Mouse (Mus musculus) mouse trophoblast stem cell (cell line): ENCODE measurements around the gene Cdkl1.

Source experiments
- in situ Hi-C, 2 experiments: fragments of 300-500 bp; cut with MseI, MboI; formaldehyde crosslinking; loops; 2 replicates in 1 of 2; 3 replicates in 1 of 2; pipeline ENCODE4 v1.15.1; 2025

The Cdkl1 gene

GRCm38 (mm10) chr12:69790530-69791505 is at the start of gene Cdkl1:
Gene Cdkl1 (minus strand): TSS chr12:69791267.
- in situ Hi-C loops: no loop called here

GRCm38 (mm10) chr12:69838376-69838775 is 47.3 kb upstream of the Cdkl1 start:
- in situ Hi-C loops: no loop called here

GRCm38 (mm10) chr12:69833982-69834604 is 43.0 kb upstream of the Cdkl1 start:
- in situ Hi-C loops: no loop called here

- in situ Hi-C loops: no loop called here
Measured at GRCm38 (mm10) chr12:69831239-69831910, 40.3 kb upstream of the Cdkl1 start.

GRCm38 (mm10) chr12:69828214-69828613 is 37.1 kb upstream of the Cdkl1 start:
- in situ Hi-C loops: no loop called here

GRCm38 (mm10) chr12:69824881-69825597 is 34.0 kb upstream of the Cdkl1 start:
- in situ Hi-C loops: no loop called here

- in situ Hi-C loops: no loop called here
Measured at GRCm38 (mm10) chr12:69814272-69814671, 23.2 kb upstream of the Cdkl1 start.

- in situ Hi-C loops: no loop called here
Measured at GRCm38 (mm10) chr12:69813596-69813995, 22.5 kb upstream of the Cdkl1 start.

- in situ Hi-C loops: no loop called here
Measured at GRCm38 (mm10) chr12:69812986-69813385, 21.9 kb upstream of the Cdkl1 start.

- in situ Hi-C loops: no loop called here
Measured at GRCm38 (mm10) chr12:69811976-69812375, 20.9 kb upstream of the Cdkl1 start.

GRCm38 (mm10) chr12:69809439-69809838 is 18.4 kb upstream of the Cdkl1 start:
- in situ Hi-C loops: no loop called here

- in situ Hi-C loops: no loop called here
Measured at GRCm38 (mm10) chr12:69807399-69807985, 16.4 kb upstream of the Cdkl1 start.

GRCm38 (mm10) chr12:69805148-69805547 is 14.1 kb upstream of the Cdkl1 start:
- in situ Hi-C loops: no loop called here

- in situ Hi-C loops: no loop called here
Measured at GRCm38 (mm10) chr12:69804393-69805070, 13.5 kb upstream of the Cdkl1 start.

GRCm38 (mm10) chr12:69803196-69803595 is 12.1 kb upstream of the Cdkl1 start:
- in situ Hi-C loops: no loop called here

- in situ Hi-C loops: no loop called here
Measured at GRCm38 (mm10) chr12:69800586-69800985, 9.5 kb upstream of the Cdkl1 start.

GRCm38 (mm10) chr12:69796311-69796710 is 5.2 kb upstream of the Cdkl1 start:
- in situ Hi-C loops: no loop called here

GRCm38 (mm10) chr12:69789766-69790529 is 1.1 kb downstream of the Cdkl1 start:
- in situ Hi-C loops: no loop called here

GRCm38 (mm10) chr12:69788380-69788779 is 2.7 kb downstream of the Cdkl1 start:
- in situ Hi-C loops: no loop called here

- in situ Hi-C loops: no loop called here
Measured at GRCm38 (mm10) chr12:69785471-69785870, 5.6 kb downstream of the Cdkl1 start.
